Mouse (Mus musculus) MEL (cell line): ENCODE measurements around the gene Mpv17l2.

Experiments
- JUND ChIP-seq: IDR thresholded peaks from 2 replicates; pipeline ENCODE4 v1.6.1; 2011; ENCODE audit warnings: low read depth, mild to moderate bottlenecking, improper control_type of control experiment, low read length
- POLR2A ChIP-seq, 2 experiments: IDR thresholded peaks; 2 replicates each; pipeline ENCODE4 v1.6.1; 2011 to 2012; ENCODE audit warnings: low read length in 2 of 2, mild to moderate bottlenecking in 2 of 2, control low read depth in 1 of 2, improper control_type of control experiment in 1 of 2, low read depth in 1 of 2, moderate library complexity in 1 of 2; ENCODE audit not compliant: control insufficient read depth in 1 of 2, insufficient read depth in 1 of 2, poor library complexity in 1 of 2
- SIN3A ChIP-seq: IDR thresholded peaks from 2 replicates; pipeline ENCODE4 v1.6.1; 2012; ENCODE audit warnings: low read length, improper control_type of control experiment, inconsistent platforms

- no peak for TF ChIP-seq JUND
- TF ChIP-seq SIN3A = no peak
- no peak for TF ChIP-seq POLR2A (IDR thresholded peaks at IDR 0.05; ENCODE audit: control insufficient read depth in 1 of 2, insufficient read depth in 1 of 2, low read depth in 1 of 2, low read length in 2 of 2, poor library complexity in 1 of 2)
Observed at GRCm38 (mm10) chr8:70718297-70718696, 42.4 kb downstream of the Mpv17l2 start, which contains the start of gene Gm3336.
